ENCODE assay signal across 8 mouse cellular contexts in genomic region chr5:28329024-28329806, GRCm38 (mm10). TPM values are rescaled to one million over a fixed set of nuclear protein-coding genes. Genes with fewer than 3 reads are reported as not detected.
DNase-seq lines count a peak whose midpoint lies in the region; ATAC-seq and TF ChIP-seq lines count a peak whose summit lies in the region.

No protein-coding gene starts in this region.

- TF ChIP-seq POLR2A in bone marrow macrophage, adult 2 months (IDR thresholded peaks at IDR 0.05; ENCODE audit: borderline replicate concordance, low read depth, low read length), result no peak

- no peaks in the 10 kb centered on the region for H3K9me3 ChIP-seq in intestine, postnatal 0 days (ENCODE audit: control insufficient read depth)

- no peak overlapping the region for H3K4me3 ChIP-seq in bone marrow macrophage, adult 2 months (ENCODE audit: insufficient read depth, low read length)
- no peak overlapping the region for H3K4me3 ChIP-seq in intestine, postnatal 0 days (ENCODE audit: low read depth, low read length)

- intact Hi-C loops in left cerebral cortex, postnatal 4 days (cut with DNase I), result no loop called here

- DNase-seq in left cerebral cortex, postnatal 4 days, result peak; percentile 23
- DNase-seq in left cerebral cortex, adult 18-20 months (ENCODE audit: low spot score in 2 of 2), result no peak
- peak; percentile 84 for DNase-seq in naive thymus-derived CD4-positive, alpha-beta T cell, adult 2 months (ENCODE audit: low read depth)
- DNase-seq in ovary, postnatal 36 days (ENCODE audit: low spot score), result no peak
- DNase-seq in layer of hippocampus, postnatal 14 days (ENCODE audit: low spot score in 2 of 2), result no peak
- DNase-seq in c-Kit-positive CD71-positive TER-119-positive erythroid progenitor cells, embryonic 14.5 days (ENCODE audit: low spot score), result no peak

- peak; percentile 30; the same call in 1 of the 2 replicates for TF ChIP-seq CTCF in bone marrow macrophage, adult 2 months (IDR thresholded peaks at IDR 0.05; ENCODE audit: low read depth, low read length)
- peak; percentile 81 for TF ChIP-seq CTCF in intestine, postnatal 0 days (IDR thresholded peaks at IDR 0.05; ENCODE audit: low read depth)

- WGBS in intestine, postnatal 0 days, result 65% methylated on average over 7 of the region's 7 CpGs

- peak; percentile 63 for ATAC-seq in intestine, postnatal 0 days

- no peaks in the 10 kb centered on the region for H3K27me3 ChIP-seq in intestine, postnatal 0 days (replicated peaks; ENCODE audit: control insufficient read depth, insufficient read depth, low read length)

- H3K4me2 ChIP-seq in intestine, postnatal 0 days (replicated peaks; ENCODE audit: low read depth), result no peak overlapping the region

- H3K4me1 ChIP-seq in bone marrow macrophage, adult 2 months (ENCODE audit: control insufficient read depth, insufficient read depth, low read length), result peaks cover 24% of the 10 kb centered on the region
- H3K4me1 ChIP-seq in intestine, postnatal 0 days (replicated peaks; ENCODE audit: control insufficient read depth, insufficient read depth, low read length), result 0 out of 2 replicates have a peak, but pooled peaks cover 4% of the 10 kb centered on the region

- H3K36me3 ChIP-seq in intestine, postnatal 0 days (ENCODE audit: control insufficient read depth, insufficient read depth), result peaks cover 20% of the 10 kb centered on the region

- H3K9ac ChIP-seq in intestine, postnatal 0 days (ENCODE audit: low read depth, low read length), result no peak overlapping the region

- H3K27ac ChIP-seq in bone marrow macrophage, adult 2 months (ENCODE audit: insufficient read depth, low read depth, low read length), result no peak overlapping the region
- H3K27ac ChIP-seq in intestine, postnatal 0 days (ENCODE audit: low read depth, low read length), result no peak overlapping the region

RNA-seq across cellular contexts. Expression of gene Rbm33, which starts 12.3 kb away (rescaled TPM):
- 10 to 100 TPM; 68.5 to 78.5 TPM for total RNA-seq in left cerebral cortex, postnatal 4 days (2021)
- 10 to 100 TPM; 67.0 TPM for total RNA-seq in left cerebral cortex, adult 18-20 months (2021)
- 39.2 and 42.6 TPM in 2 replicates for polyA plus RNA-seq in bone marrow macrophage, adult 2 months (2012; ENCODE audit: insufficient read depth, insufficient read length, missing spikeins)
- polyA plus RNA-seq in intestine, postnatal 0 days (2015; fragmentation: Nextera tagmentation; extraction: Ambion mirVana), result 6.1 and 7.1 TPM in 2 replicates
- total RNA-seq in layer of hippocampus, postnatal 14 days (2021), result 10 to 100 TPM; 58.8 to 59.0 TPM

Comparison
In these comparisons a context has a peak if more than half of its experiments do, and no peak if none do; other contexts are left out.
1. DNase-seq: peak in left cerebral cortex, postnatal 4 days (single experiment) and naive thymus-derived CD4-positive, alpha-beta T cell, adult 2 months (single experiment); none in left cerebral cortex, adult 18-20 months (0 of 2), ovary, postnatal 36 days (single experiment), layer of hippocampus, postnatal 14 days (0 of 2) and c-Kit-positive CD71-positive TER-119-positive erythroid progenitor cells, embryonic 14.5 days (single experiment).